Mouse (Mus musculus): Measurements from ENCODE around the gene Cebpa.

Gene Cebpa

DNA sequence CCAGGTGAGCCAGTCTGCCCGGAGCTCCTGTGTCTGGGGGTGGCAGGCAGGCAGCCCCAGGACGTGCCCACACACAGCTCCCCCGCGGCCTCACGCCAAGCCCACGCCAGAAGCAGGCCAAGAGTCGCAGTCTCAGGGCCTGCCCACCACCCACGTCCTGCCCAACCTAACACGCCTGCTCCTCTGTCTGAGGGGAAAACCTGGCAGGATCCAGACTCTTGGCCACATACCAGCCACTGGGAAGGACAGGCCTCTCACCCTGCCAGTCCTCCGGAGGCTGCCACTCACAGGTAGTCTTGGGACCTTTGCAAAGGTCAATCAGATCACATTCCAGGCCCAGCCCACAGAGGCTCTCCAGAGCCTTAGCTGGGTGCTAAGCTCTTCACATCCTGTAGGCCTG lies 27.2 kb downstream of the Cebpa start:
- DNase-seq (ENCODE audit: low spot score) = no peak

DNA sequence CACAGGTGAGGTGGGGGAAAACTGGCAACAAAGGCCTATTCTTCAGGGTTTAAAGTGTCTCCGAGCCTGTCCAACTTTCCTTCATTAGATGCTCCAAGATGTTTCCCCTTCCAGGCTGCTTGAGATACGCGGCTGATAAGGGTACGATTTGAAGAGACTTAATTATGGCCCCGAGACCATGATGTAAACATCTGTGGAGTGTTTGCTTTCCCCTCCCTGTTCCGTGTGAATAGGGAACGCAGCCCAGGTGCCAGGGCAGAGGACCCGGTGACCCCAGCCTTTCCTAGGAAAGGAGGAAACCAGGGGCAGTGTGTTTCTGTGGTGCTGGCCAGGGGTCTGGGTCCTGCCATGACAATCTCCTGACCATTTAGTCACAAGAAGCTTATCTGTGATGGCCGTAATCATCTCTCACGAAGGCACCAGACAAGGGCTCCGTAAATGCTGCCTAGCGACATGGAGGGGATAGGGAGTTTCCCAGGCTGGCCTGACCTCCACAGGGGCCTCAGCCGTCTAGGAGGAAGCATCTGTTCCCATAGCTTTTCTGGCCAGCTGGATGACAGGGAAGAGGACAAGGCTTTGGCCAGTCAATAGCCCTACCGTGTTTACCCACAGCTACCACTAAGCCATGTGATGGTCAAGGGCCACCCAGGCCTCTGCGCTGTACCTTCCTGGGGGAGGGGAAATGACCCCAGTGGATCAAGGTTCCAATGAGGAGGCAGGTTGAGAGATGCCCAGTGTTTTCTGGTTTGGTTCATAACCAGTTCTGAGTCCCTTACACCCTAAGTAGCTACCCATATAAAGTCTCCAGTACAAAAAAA lies 30.7 kb downstream of the Cebpa start:
- DNase-seq (ENCODE audit: low spot score) = no peak

DNA sequence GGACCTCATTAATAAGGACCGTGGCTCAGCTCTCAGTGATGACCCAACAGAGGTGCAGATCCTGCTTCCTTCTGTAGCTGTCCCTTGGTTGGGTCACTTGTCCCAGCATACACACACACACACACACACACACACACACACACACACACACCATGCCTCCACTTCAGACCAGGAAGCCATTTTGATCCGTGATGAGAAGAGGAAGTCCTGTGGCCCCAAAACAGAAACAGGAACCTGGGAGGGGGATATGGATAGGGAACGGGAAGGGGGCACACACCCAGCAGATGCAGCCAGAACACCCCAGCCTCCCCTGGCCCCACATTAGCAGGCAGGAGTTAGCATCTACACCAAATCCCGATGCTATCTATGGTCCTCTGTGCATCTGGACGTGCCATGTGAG lies 31.8 kb downstream of the Cebpa start:
- no peak for DNase-seq (ENCODE audit: low spot score)

DNA sequence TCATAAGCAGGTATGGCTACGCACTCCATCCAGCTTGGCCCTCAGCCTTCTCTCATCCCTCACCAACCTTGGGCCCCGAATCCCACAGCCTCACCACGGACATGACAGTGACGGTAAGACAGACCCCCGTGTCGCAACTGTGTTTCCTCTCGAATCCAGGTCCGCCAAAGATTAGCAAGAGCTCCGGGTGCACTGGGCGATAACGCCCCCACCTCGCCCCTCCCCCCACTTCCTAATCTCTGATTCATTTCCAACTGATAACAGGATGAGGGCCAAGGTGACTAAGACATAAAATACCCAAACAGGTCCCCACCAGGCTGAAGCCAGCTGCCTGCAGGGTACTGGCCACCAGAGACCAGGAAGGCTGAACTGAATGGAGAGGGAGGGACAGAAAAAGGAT lies 35.4 kb downstream of the Cebpa start:
- DNase-seq (ENCODE audit: low spot score) = no peak

DNA sequence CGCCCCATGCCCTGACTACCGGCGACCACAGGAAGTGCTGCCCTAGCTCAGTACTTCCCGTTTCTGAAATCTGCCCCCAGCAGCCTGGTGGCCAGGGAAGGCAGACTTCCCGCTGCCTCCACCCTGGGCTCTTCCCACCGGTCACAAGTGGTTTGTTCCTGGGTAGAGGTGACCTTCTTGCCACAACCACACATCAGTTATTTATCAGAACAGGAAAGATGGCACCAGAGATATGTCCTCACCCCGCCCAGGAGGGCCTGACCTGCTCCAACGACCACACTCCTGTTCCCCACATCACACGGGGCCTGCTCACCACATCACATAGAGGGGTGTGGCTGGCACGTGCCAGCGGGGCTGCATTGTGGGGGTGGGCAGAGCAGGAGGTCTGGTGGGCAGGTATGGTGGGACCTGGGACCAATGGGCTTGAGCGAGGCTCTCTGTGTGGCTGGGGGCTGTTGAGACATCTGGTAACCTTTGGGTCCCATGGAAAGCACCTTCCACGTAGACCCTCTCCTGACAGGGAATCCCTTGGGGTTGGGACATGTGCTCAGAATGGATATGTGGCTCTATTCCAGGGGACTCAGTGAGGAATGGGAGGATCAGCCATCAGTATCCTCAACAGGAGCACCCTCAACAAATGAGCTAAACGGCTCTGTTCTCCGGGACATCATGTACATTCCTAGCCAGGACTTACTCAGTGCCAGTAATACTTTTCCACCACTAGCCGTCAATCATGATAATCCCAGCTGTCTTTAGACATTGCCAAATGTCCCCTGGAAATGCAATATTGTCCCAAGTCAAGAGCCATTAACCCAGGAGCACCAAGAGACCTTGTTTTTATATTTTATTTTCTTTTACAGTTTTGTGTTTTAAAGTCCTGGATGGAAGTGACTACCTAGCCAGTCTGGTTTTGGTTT lies 37.7 kb downstream of the Cebpa start:
- DNase-seq (ENCODE audit: low spot score) = no peak

DNA sequence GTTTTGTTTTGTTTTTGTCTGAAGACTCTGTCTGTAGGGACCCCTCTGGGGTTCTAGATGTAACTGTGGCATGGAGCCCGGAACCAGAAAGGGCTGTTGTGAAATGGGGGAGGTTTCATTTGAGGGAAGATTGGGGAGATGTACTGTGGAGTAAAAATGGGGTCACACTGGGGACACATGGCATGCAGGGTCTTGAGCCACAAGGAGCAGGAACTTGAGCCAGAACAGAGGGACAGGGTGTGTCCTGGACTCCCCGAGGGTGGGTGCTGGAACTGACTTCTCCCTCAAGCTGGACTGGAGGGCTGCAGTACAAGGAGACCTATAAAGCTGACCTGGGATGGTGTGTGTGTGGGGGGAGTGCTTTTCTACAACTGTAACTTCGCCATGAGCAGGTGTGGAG lies 38.4 kb downstream of the Cebpa start:
- no peak for DNase-seq (ENCODE audit: low spot score)

DNA sequence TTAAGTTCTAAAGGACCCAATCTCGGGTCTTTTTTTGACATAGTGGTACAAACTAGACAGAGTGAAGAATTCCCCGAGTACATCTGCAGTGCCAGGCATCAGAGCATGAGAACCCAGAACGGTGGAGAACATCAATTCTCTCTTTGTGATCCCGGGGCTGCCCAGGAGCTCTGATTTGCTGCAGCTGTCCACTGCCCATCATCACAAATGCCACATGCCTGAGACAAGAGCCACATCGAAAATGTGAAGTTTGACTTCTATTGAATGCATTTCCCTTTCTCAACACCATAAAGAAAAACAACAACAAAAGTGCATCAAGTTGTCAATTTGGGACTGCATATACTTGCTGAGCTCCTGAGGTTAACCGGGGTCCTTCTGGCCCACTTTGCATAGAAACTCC lies 43.4 kb downstream of the Cebpa start:
- no peak for DNase-seq (ENCODE audit: low spot score)

DNA sequence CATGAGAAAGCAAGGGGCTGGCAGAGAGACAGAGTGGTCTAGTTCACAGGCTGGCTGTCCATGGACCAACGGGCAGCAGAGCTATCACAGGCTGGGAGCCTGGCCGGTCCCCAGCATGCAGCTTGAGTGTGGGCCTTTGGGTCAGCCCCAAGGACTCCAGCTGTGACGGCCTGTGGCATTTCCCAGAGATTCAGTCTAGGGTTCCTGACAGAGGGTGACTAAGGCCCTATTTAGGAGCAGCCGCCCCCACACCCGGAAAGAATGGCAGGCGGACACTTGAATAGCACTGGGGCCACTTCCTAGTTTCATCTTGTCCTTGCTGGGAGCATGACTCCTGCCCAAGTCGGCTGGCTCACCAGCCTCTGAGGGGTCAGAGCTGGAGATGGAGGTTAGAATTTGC lies 44.5 kb downstream of the Cebpa start:
- no peak for DNase-seq (ENCODE audit: low spot score)

DNA sequence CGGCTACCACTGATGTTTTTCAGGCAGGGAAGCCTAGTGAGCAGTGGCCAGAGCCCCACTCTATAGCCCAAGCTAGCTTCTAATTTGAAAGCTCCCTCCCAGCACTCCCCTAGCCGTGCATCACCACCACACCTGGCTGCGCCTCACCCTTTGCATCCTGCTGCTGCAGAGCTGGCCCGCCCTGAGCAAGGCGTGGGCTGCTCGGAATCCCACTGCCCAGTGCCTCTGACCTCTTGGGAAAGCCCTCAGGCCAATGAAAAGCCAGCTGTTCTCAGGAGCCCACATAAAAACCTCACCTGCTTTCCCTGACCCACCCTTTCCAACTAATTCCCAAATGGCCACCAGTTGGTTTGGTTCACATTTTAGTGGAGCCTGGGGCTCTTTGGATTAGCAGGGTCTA lies 45.0 kb downstream of the Cebpa start:
- no peak for DNase-seq (ENCODE audit: low spot score)

DNA sequence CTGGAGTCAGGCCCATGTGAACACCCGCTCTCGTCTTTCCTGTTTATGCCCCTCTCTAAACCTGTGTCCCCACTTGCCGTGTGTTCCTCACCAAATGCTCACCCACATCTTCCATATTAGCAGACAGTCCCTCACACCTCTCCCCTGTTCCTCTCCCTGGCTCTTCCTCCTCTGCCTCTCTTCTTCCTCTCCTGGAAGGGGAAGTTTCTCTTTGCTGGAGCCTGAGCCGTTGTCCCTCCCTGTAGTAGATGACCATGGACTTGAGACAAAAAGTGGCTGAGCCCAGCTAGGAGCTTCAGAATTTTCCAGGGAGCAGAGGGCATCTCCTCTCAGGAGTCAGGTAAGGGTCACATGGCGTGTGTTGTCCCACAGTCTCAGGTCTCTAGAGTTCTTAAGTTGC lies 47.9 kb downstream of the Cebpa start:
- no peak for DNase-seq (ENCODE audit: low spot score)

DNA sequence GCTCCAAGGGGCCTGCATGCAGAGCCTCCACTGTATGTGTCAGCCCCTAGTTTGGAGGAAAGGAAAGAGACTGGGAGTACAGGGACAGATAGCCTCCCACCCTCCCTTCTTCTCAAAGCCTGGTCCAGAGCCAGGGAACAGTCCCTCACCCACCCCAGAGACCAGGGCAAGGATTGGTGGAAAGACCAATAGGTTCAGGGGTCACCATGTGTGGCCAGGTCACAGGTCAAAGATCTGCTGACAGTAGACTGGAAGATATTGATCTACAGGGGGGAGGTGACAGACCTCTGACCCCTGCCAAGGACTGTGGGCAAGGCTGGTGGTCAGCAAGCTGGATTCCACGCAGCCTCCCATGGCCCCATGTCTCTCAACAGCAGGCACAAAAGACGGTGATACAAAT lies 48.8 kb downstream of the Cebpa start:
- no peak for DNase-seq (ENCODE audit: low spot score)

DNA sequence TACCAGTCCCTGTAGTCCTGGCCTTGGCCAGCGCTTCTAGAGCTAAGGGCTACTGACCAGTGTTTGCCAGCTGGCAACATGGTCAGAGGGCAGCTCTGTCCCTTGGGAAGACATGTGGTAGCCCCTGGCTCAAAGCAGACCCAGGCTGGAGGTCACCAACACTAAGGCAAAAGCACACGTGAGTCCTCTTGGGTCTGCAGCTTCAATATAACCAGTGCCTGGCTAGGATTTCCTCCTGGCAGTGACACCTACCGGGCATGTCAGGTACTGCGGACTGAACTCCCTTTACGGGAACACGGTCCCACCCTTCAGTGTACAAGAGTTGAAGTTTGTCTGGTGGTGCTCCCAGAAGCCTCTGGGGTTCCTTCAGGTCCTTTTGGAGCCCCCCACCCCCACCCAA lies 50.2 kb downstream of the Cebpa start:
- peak; percentile 45 for DNase-seq (ENCODE audit: low spot score)
